Mouse (Mus musculus) heart, embryonic 10.5 days (tissue): Measurements from ENCODE around the gene V1rd19. TPM values are rescaled to one million over a fixed set of nuclear protein-coding genes. Genes with fewer than 3 reads are reported as not detected.
"Not testable (repeated sequence)": the region's sequence is repeated elsewhere in the genome, so short reads cannot be mapped to it uniquely, and the experiment has no call there.

Experiments used
- DNase-seq: peaks from one replicate; pipeline ENCODE4 v3.0.0-alpha.2; 2017; ENCODE audit warnings: low spot score
- H3K27ac ChIP-seq: fragments of 300-500 bp; sonication (generic); 2 replicates; pipeline ENCODE4 v1.5.1; 2016; ENCODE audit warnings: mild to moderate bottlenecking
- H3K27me3 ChIP-seq: fragments of 300-500 bp; sonication (generic); 2 replicates; pipeline ENCODE4 v1.6.1; 2016; ENCODE audit warnings: mild to moderate bottlenecking; ENCODE audit not compliant: poor library complexity, insufficient read depth, severe bottlenecking
- H3K36me3 ChIP-seq: fragments of 300-500 bp; sonication (generic); 2 replicates; pipeline ENCODE4 v1.6.1; 2016; ENCODE audit warnings: mild to moderate bottlenecking, moderate library complexity
- H3K4me1 ChIP-seq: fragments of 300-500 bp; sonication (generic); 2 replicates; pipeline ENCODE4 v1.6.1; 2016; ENCODE audit warnings: mild to moderate bottlenecking
- H3K4me3 ChIP-seq: fragments of 300-500 bp; sonication (generic); 2 replicates; pipeline ENCODE4 v1.5.1; 2016; ENCODE audit warnings: mild to moderate bottlenecking, moderate library complexity
- H3K9me3 ChIP-seq: fragments of 300-500 bp; sonication (generic); 2 replicates; pipeline ENCODE4 v1.6.1; 2016; ENCODE audit warnings: mild to moderate bottlenecking, moderate library complexity
- WGBS: fragments of 180-500 bp; shearing (Covaris S2); methylation state at CpG from one replicate; pipeline ENCODE4 v1.1.7; 2016; 5-methylcytosine and 5-hydroxymethylcytosine counted together
- polyA plus RNA-seq: library from polyadenylated mRNA; unstranded; fragments of >200 nt; fragmentation: Nextera tagmentation; extraction: Ambion mirVana; gene quantifications from 2 replicates; pipeline ENCODE4 v1.2.1, GENCODE M21; 2016

V1rd19 gene
- polyA plus RNA-seq = not detected in 2 replicates

GRCm38 (mm10) chr7:24001391-24001790 is at the start of gene V1rd19:
Gene V1rd19, plus strand, starts transcription at chr7:24001691.
- H3K4me3 ChIP-seq = no peak within 1 kb of the TSS
- no peaks in the 10 kb centered on the region for H3K4me1 ChIP-seq
- H3K27ac ChIP-seq = no peak within 1 kb of the TSS
- 61% methylated on average over 2 of the region's 2 CpGs for WGBS
- no peaks in the 10 kb centered on the region for H3K36me3 ChIP-seq
- DNase-seq = no peak
- H3K9me3 ChIP-seq = peaks cover 13% of the 10 kb centered on the region
- no peaks in the 10 kb centered on the region for H3K27me3 ChIP-seq

GRCm38 (mm10) chr7:23968044-23968443 is 33.4 kb upstream of the V1rd19 start:
- not testable (repeated sequence) for H3K27ac ChIP-seq, H3K27me3 ChIP-seq, H3K4me3 ChIP-seq, H3K36me3 ChIP-seq, H3K4me1 ChIP-seq, DNase-seq
- peaks cover 17% of the 10 kb centered on the region for H3K9me3 ChIP-seq
- 50% methylated on average over 3 of the region's 3 CpGs for WGBS

- not testable (repeated sequence) for H3K4me1 ChIP-seq
- H3K9me3 ChIP-seq = peaks cover 14% of the 10 kb centered on the region; the same call in 1 of the 2 replicates
- WGBS = 75% methylated on average over 9 of the region's 9 CpGs
Measured at GRCm38 (mm10) chr7:23974315-23974714, 27.2 kb upstream of the V1rd19 start, which contains the start of gene Vmn1r181. Gene Vmn1r181, plus strand, starts transcription at chr7:23974615.

GRCm38 (mm10) chr7:24052660-24053304 is 51.3 kb downstream of the V1rd19 start, which contains the start of gene Vmn1r183:
Gene Vmn1r183, plus strand, starts transcription at chr7:24053254.
- Histone ChIP-seq H3K9me3 (no peaks in the 10 kb centered on the region), H3K27me3 (no peaks in the 10 kb centered on the region), H3K27ac (no peak within 1 kb of the TSS), H3K36me3 (no peaks in the 10 kb centered on the region), H3K4me3 (no peak within 1 kb of the TSS), H3K4me1 (no peaks in the 10 kb centered on the region)
- WGBS = 73% methylated on average over 4 of the region's 4 CpGs
- no peak for DNase-seq

More at GRCm38 (mm10) chr7:23974315-23974714, 27.2 kb upstream of the V1rd19 start, which contains the start of gene Vmn1r181:
- H3K27me3 ChIP-seq, H3K27ac ChIP-seq, DNase-seq, H3K4me3 ChIP-seq, H3K36me3 ChIP-seq: not testable (repeated sequence)

Other genes starting within 250 kb of the V1rd19 start
- gene Vmn1r174, start 249.4 kb upstream of the V1rd19 start, polyA plus RNA-seq = not detected in 2 replicates
- gene Vmn1r175, start 191.0 kb upstream of the V1rd19 start, polyA plus RNA-seq = not detected in 2 replicates
- not detected in 2 replicates for gene Vmn1r176, start 164.3 kb upstream of the V1rd19 start, polyA plus RNA-seq
- not detected in 2 replicates for gene Vmn1r177, start 135.2 kb upstream of the V1rd19 start, polyA plus RNA-seq
- gene Vmn1r178, start 109.7 kb upstream of the V1rd19 start, polyA plus RNA-seq = not detected in 2 replicates
- not detected in 2 replicates for gene Vmn1r179, start 74.7 kb upstream of the V1rd19 start, polyA plus RNA-seq
- not detected in 2 replicates for gene Vmn1r180, start 51.1 kb upstream of the V1rd19 start, polyA plus RNA-seq
- gene Vmn1r181, start 27.1 kb upstream of the V1rd19 start, polyA plus RNA-seq = not detected in 2 replicates
- gene Vmn1r183, start 51.6 kb downstream of the V1rd19 start, polyA plus RNA-seq = not detected in 2 replicates
- 19.3 and 19.8 TPM in 2 replicates for gene Zfp180, start 80.2 kb downstream of the V1rd19 start, polyA plus RNA-seq
- 4.6 and 5.0 TPM in 2 replicates for gene Zfp112, start 110.6 kb downstream of the V1rd19 start, polyA plus RNA-seq
- 8.1 and 11.5 TPM in 2 replicates for gene Zfp235, start 132.5 kb downstream of the V1rd19 start, polyA plus RNA-seq
- 4.7 and 5.0 TPM in 2 replicates for gene Zfp114, start 173.4 kb downstream of the V1rd19 start, polyA plus RNA-seq
- 7.3 and 8.4 TPM in 2 replicates for gene Zfp111, start 209.8 kb downstream of the V1rd19 start, polyA plus RNA-seq
- gene Zfp109, start 235.9 kb downstream of the V1rd19 start, polyA plus RNA-seq = 4.4 and 4.6 TPM in 2 replicates